Mouse (Mus musculus): ENCODE measurements around the gene 9130023H24Rik. TPM values are rescaled to one million over a fixed set of nuclear protein-coding genes. Genes with fewer than 3 reads are reported as not detected.

9130023H24Rik gene
- polyA plus RNA-seq (2021), result 5.4 TPM

GRCm38 (mm10) chr7:128237927-128238778 lies at the start of gene 9130023H24Rik:
Gene 9130023H24Rik (minus strand): TSS chr7:128238031.
- CTCF ChIA-PET, result interaction anchor here (1.0 to 1.6 kb wide), 4 partner anchors 9 to 456 kb away, joined by 3 read pairs; partner anchors contain the start of gene Tgfb1i1
- peak; percentile 98 for DNase-seq (ENCODE audit: low read depth, low spot score)
- in situ Hi-C loops (cut with MboI; ENCODE audit: low pct_unique_long_range_greater_than_20kb), result no loop called here
- POLR2A ChIA-PET, result interaction anchor here (0.8 to 2.8 kb wide), 3 partner anchors 8 to 14 kb away, joined by 3 to 13 read pairs (median 3); partner anchors contain the start of gene Tgfb1i1
- H3K27me3 ChIP-seq, result no peaks in the 10 kb centered on the region
- no peak for TF ChIP-seq CTCF (IDR thresholded peaks at IDR 0.05)
- ATAC-seq, result peak; percentile 88

- ChIA-PET CTCF (no interaction called here), POLR2A (no interaction called here)
- H3K27me3 ChIP-seq, result no peaks in the 10 kb centered on the region
- ATAC-seq, result no peak
- no peak for DNase-seq (ENCODE audit: low read depth, low spot score)
- no peak for TF ChIP-seq CTCF (IDR thresholded peaks at IDR 0.05)
- in situ Hi-C loops (cut with MboI; ENCODE audit: low pct_unique_long_range_greater_than_20kb), result no loop called here
Measured at GRCm38 (mm10) chr7:128285060-128285459, 47.2 kb upstream of the 9130023H24Rik start.

- in situ Hi-C loops (cut with MboI; ENCODE audit: low pct_unique_long_range_greater_than_20kb), result no loop called here
- ATAC-seq (no peak), DNase-seq (ENCODE audit: low read depth, low spot score) (no peak)
- POLR2A ChIA-PET, result no interaction called here
- no peak for TF ChIP-seq CTCF (IDR thresholded peaks at IDR 0.05)
- CTCF ChIA-PET, result no interaction called here
- no peaks in the 10 kb centered on the region for H3K27me3 ChIP-seq
Measured at GRCm38 (mm10) chr7:128284047-128284446, 46.2 kb upstream of the 9130023H24Rik start.

GRCm38 (mm10) chr7:128282532-128283244 lies 44.9 kb upstream of the 9130023H24Rik start:
- no peak for DNase-seq (ENCODE audit: low read depth, low spot score)
- ATAC-seq, result no peak
- POLR2A ChIA-PET, result no interaction called here
- TF ChIP-seq CTCF (IDR thresholded peaks at IDR 0.05), result no peak
- H3K27me3 ChIP-seq, result no peaks in the 10 kb centered on the region
- CTCF ChIA-PET, result no interaction called here
- in situ Hi-C loops (cut with MboI; ENCODE audit: low pct_unique_long_range_greater_than_20kb), result no loop called here

- no peak for DNase-seq (ENCODE audit: low read depth, low spot score)
- ATAC-seq, result no peak
- no peak for TF ChIP-seq CTCF (IDR thresholded peaks at IDR 0.05)
- POLR2A ChIA-PET, result no interaction called here
- CTCF ChIA-PET, result no interaction called here
- in situ Hi-C loops (cut with MboI; ENCODE audit: low pct_unique_long_range_greater_than_20kb), result no loop called here
- H3K27me3 ChIP-seq, result no peaks in the 10 kb centered on the region
Measured at GRCm38 (mm10) chr7:128281765-128282164, 43.9 kb upstream of the 9130023H24Rik start.

GRCm38 (mm10) chr7:128279750-128280149 lies 41.9 kb upstream of the 9130023H24Rik start:
- in situ Hi-C loops (cut with MboI; ENCODE audit: low pct_unique_long_range_greater_than_20kb), result no loop called here
- POLR2A ChIA-PET, result no interaction called here
- CTCF ChIA-PET, result no interaction called here
- no peaks in the 10 kb centered on the region for H3K27me3 ChIP-seq
- ATAC-seq (no peak), DNase-seq (ENCODE audit: low read depth, low spot score) (no peak)
- TF ChIP-seq CTCF (IDR thresholded peaks at IDR 0.05), result no peak

GRCm38 (mm10) chr7:128276051-128276450 lies 38.2 kb upstream of the 9130023H24Rik start:
- no peaks in the 10 kb centered on the region for H3K27me3 ChIP-seq
- TF ChIP-seq CTCF (IDR thresholded peaks at IDR 0.05), result no peak
- ATAC-seq (no peak), DNase-seq (ENCODE audit: low read depth, low spot score) (no peak)
- in situ Hi-C loops (cut with MboI; ENCODE audit: low pct_unique_long_range_greater_than_20kb), result no loop called here
- POLR2A ChIA-PET, result no interaction called here
- CTCF ChIA-PET, result no interaction called here

GRCm38 (mm10) chr7:128271496-128271895 lies 33.7 kb upstream of the 9130023H24Rik start:
- no peak for DNase-seq (ENCODE audit: low read depth, low spot score)
- POLR2A ChIA-PET, result interaction anchor here (0.6 kb wide), 1 partner anchor 45 kb away, joined by 3 read pairs; no protein-coding TSS in a partner anchor
- TF ChIP-seq CTCF (IDR thresholded peaks at IDR 0.05), result no peak
- CTCF ChIA-PET, result interaction anchor here (1.7 kb wide), 1 partner anchor 9 kb away, joined by 4 read pairs; no protein-coding TSS in a partner anchor
- H3K27me3 ChIP-seq, result no peaks in the 10 kb centered on the region
- ATAC-seq, result no peak
- in situ Hi-C loops (cut with MboI; ENCODE audit: low pct_unique_long_range_greater_than_20kb), result no loop called here

GRCm38 (mm10) chr7:128270431-128270850 lies 32.6 kb upstream of the 9130023H24Rik start:
- no peaks in the 10 kb centered on the region for H3K27me3 ChIP-seq
- DNase-seq (ENCODE audit: low read depth, low spot score) (no peak), ATAC-seq (no peak)
- in situ Hi-C loops (cut with MboI; ENCODE audit: low pct_unique_long_range_greater_than_20kb), result no loop called here
- no peak for TF ChIP-seq CTCF (IDR thresholded peaks at IDR 0.05)
- CTCF ChIA-PET, result interaction anchor here (1.7 kb wide), 1 partner anchor 8 kb away, joined by 4 read pairs; no protein-coding TSS in a partner anchor
- POLR2A ChIA-PET, result no interaction called here

- no peak for DNase-seq (ENCODE audit: low read depth, low spot score)
- CTCF ChIA-PET, result no interaction called here
- no peak for TF ChIP-seq CTCF (IDR thresholded peaks at IDR 0.05)
- ATAC-seq, result no peak
- POLR2A ChIA-PET, result interaction anchor here (0.6 kb wide), 1 partner anchor 65 kb away, joined by 6 read pairs; no protein-coding TSS in a partner anchor
- in situ Hi-C loops (cut with MboI; ENCODE audit: low pct_unique_long_range_greater_than_20kb), result no loop called here
- H3K27me3 ChIP-seq, result no peaks in the 10 kb centered on the region
Measured at GRCm38 (mm10) chr7:128267813-128268212, 30.0 kb upstream of the 9130023H24Rik start.

GRCm38 (mm10) chr7:128267391-128267790 lies 29.6 kb upstream of the 9130023H24Rik start:
- ChIA-PET CTCF (no interaction called here), POLR2A (no interaction called here)
- DNase-seq (ENCODE audit: low read depth, low spot score) (no peak), ATAC-seq (no peak)
- in situ Hi-C loops (cut with MboI; ENCODE audit: low pct_unique_long_range_greater_than_20kb), result no loop called here
- peaks cover 3% of the 10 kb centered on the region for H3K27me3 ChIP-seq
- TF ChIP-seq CTCF (IDR thresholded peaks at IDR 0.05), result no peak

All from Patski (cell line).